Mouse (Mus musculus) c-Kit-positive CD71-positive TER-119-positive erythroid progenitor cells, embryonic 14.5 days (primary cell): ENCODE data around the gene Phkb.
"Not testable (repeated sequence)": the region's sequence is repeated elsewhere in the genome, so short reads cannot be mapped to it uniquely, and the experiment has no call there.

ENCODE experiments used
- DNase-seq: peaks from one replicate; pipeline ENCODE4 v3.0.0-alpha.2; 2013; ENCODE audit warnings: low spot score

Phkb gene

DNA sequence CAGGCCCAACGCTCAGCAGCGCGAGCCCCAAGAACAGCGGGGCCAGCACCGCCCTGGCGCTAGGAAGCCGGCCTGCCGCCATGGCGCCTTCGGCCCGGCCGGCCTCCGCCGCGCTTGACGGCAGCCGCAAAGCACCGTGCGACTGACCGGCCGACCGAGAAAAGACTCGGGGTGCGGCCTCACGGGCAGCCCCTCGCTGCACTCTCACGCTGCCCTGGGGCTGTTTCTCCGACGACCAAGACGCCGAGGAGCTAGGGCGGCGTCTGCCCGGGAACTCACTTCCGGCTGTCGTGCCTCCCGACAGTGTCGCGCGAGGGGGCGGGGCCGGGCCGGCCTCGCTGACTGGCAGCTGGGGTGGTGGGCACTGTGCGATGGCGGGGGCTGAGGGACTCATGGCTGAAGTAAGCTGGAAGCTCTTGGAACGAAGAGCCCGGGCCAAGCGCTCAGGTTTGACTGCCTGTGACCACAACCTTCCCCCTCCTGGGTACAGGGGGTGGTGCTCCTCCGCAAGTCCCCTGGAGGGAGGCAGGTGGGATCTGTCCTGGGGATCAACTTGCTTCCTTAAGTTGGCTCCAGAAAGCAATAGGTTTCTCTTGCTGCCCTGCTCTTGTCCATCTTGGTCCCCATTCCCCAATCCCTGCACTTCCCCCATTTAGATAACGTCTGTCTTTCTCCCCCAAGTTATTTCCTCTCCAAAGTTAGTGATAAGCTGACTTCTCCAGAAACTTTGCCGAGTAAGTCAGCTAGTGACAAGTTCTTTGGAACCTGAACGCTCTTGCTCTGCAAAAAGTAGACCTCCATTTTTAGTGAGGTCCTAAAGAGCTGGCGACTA, at the start of gene Phkb, which contains the start of gene Itfg1:
Gene Phkb (plus strand): TSS at position 303 of the 832 bp plus-strand sequence.
Gene Itfg1 (minus strand): TSS at position 265 of the 832 bp plus-strand sequence.
- DNase-seq = peak; percentile 79

DNA sequence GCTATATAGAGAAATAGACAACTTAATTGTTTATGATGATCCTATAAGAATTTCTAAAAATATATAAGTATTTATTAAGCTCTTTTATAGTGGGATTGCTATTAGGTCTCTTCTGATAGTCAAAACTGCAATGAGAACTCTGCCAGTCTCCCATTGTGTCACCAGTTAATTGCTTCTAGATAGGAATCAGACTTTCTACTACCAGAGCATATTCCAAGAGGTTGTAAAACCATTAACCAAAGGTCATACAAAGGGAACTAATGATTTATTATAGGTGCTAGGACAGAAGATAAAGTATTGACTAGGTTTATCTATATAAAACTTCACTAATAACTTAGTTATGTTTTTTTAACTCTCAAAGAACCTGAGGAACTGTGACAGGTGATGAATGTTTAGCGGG, 44.4 kb upstream of the Phkb start:
- not testable (repeated sequence) for DNase-seq

DNA sequence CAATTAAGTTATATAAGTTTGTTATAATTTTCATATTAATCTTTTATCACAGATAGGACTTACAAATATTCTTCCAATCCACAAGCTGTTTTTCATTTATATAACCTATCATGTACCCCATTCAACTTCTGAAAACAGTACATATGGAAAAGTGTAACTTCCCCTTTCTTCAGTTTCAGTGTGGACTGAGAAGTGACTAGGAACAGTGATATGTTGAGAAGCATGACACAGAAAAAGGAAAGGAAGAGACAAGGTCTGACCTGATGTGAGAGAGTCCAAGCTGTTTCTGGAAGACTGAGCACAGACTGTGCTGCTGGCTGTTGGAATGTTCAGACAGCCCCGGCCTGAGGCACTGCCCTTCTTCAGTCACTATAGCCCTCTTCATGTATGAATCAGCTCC, 40.6 kb upstream of the Phkb start:
- DNase-seq = no peak

DNA sequence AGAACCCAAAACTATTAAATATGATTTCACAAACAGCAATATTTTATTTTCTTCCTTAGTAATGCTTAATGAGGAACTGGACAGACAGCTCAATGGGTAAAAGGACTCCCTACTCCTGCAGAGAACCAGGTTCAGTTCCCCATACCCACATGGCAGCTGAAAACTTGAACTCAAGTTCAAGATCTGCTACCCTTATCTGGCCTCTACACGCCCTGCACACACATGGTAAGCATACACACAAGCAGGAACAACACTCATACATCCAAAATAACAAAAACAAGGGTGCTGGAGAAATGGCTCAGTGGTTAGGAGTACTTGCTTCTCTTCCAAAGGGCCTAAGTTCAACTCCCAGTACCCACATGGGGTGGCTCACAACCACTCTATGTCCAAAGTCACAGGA, 39.4 kb upstream of the Phkb start:
- peak; percentile 7 for DNase-seq

DNA sequence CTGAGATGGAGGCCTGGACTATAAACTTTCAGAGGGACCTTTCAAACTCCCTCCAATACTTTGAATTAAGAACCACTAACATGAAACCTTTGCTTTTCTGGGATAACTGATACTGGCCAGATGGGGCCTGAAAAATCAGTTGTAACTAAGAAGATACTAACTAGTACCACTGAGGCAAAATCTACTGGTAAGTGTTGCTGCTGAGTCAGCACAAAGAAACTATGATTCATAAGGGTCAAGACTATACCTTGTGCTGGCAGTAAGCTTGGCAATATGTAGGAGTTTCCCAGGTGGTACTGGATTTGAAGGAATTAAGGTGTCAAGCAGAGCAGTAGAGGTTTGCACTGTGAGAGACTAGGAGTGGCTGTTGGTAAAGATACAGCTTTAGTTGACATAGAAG, 27.1 kb upstream of the Phkb start:
- no peak for DNase-seq

DNA sequence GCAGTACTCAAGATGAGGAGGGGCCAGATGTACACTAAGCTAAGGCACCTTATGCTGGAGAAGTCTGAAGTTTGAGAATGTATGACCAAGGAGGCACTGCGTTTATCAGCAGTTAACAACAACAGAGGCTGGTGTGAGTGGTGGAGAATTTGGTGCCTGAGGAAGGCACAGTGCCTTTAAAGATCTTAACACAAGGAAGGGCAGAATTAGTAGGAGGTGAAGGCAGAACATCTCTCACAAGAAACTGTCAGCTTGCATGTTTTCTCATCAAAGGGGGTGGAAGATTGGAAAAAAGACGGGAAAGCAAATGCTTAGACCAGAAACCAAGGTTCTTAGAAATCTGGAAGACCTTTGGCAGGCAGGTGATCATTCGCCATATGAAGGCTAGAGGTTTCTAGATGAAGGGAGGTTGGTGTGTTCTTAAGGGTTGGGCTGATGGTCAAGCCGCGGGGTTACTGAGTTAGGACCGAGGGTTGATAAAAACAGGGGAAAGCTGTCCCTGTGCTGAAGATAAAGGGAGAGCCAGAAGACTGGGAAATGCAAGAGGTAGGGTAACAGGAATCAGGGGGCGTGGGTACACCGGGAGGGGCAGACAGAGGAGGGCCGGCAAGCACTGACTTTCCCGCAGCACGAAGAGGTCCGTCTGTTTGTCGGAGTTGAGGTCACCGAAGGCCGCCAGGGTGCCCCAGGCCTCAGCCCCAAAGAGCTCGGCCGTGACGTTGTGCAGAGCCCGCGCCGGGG, 673 bp upstream of the Phkb start:
- DNase-seq = peak; percentile 34

DNA sequence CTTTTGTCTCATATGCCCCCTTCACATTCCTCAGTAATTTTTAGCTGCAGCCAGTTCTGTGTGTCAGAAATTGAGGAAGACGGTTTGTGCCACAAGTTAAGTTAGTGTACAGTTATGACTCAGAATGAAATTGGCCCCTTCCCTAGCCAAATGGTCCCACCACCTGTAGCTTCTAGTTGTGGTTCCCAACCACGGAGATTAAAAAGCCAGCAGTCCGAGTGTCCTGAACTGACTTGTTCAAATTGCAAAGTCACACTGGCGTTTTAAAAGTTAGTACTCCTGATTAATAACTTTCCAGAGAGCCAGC, 683 bp downstream of the Phkb start:
- DNase-seq = peak; percentile 39

DNA sequence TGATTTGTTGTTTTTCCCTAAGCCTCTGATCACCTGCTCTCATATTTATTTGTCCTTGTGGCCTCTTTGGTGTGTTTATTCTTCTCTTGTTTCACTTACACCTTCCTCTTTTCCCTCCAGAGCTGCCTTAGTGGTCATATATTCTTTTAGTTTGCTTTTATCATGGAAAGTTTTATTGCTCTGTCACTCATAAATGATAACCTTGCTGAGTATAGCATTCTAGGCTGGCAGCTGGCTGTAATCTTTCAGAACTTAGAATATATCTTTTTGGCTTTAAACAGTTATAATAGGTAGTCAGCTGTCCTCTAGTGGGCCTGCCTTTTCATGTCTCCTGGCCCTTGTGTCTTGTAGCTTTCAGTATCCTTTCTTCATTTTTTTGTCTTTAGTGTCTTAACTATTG, 5.1 kb downstream of the Phkb start:
- DNase-seq = no peak

DNA sequence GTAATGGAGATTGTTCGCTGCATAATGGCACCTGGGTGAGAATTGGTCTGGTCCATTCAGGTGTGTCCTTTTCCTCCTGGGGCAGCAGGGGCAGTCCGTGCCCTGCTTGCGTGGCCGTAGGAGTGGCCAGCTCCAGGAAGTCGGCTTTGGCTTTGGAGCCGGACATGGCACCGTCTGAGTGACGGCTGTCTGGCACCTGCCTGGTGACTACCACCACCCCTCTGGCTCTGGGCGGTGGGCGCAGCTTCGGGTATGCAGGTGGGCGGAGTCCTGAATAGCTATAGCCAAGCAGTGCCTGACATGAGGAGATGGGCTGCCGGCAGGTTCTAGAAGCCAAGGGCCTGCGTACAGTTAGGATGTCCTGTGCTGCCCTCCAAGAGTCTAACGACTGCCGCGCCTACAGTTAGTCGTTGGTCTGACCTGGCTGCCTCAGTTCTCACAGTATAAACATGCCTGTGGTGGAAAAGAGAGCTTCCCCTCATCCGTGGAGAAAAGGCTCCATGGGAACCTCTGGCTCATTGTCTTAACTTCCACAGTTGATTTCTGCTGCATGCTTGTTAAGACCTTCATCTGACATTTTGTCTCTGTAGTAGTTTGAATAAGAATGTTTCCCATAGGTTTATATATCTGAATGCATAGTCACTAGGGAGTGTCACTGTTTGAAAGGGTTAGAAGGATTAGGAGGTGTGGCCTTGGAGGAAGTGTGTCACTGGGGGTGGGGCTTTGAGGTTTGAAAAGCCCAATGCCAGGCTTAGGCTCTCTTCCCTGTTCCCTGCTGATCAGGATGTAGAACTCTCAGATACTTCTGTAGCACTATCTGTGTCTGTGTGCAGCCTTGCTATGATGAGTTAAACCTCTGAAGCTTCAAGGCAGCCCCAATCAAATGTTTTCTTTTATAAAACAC, 13.7 kb downstream of the Phkb start:
- DNase-seq = no peak

DNA sequence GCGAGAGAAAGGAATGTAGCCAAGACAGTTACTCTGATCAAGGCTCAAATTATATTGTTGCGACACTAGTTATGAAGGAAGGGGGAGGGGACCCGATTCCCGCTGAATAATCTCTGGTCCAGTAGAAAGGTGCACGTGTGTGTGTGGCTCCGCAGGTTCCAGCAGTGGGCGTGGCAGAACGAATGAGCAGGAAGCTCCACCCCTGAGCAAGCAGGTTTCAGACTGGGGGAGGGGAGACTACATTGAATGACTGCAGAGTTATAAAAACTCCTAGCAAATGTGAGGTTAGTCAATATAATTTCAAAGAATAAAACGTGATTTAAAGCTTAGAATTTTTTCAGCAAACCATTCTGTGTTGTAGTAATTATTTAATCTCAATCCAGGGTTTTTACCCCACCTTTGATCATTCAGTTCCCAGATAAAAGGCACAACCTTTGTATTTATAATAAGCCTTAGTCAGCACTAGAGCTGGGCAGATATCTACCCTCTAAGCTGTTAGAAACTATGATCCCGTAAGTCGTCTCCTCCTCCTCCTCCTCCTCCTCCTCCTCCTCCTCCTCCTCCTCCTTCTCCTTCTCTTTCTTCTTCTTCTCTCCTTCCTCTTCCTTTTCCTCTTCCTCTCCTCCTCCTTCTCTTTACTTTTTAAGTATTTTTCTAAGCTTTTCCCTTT, 16.6 kb downstream of the Phkb start:
- not testable (repeated sequence) for DNase-seq

DNA sequence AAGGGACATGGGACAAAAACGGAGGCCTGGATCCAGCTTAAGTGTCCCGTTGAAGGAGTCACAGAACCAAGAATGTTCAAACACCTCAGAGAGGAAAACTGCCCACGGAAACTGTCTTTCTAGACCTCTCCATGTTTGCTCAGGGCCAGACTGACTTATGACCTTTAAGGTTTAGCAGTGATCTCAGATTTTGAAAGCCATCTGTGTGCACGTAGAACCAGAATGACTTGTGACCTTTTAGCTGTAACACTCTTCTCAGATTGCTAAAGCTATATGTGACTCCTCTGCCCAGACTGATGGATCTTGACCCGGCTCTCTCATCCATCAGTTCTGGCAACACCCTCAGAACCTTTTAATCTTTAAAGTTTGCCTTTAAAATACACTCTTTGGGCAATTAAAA, 19.9 kb downstream of the Phkb start:
- no peak for DNase-seq

DNA sequence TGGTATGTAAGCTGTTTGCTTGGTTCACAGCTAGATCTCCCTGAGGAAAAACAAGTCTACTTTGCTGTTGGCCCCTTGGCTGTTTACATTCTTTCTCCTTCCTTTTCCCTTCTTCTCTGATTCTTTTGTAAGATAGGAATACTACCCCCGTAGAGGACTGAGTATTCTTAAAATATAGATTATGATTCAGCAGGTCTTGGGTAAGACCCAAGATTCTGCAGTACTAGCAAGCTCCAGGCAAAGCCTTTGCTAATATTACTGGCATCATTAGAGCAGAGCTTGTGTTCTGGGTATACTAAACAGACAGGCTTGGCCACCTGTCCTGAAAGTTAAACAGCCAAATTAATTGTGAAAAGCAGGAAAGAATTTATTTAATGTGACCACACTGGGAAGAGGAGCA, 21.6 kb downstream of the Phkb start:
- DNase-seq = no peak

DNA sequence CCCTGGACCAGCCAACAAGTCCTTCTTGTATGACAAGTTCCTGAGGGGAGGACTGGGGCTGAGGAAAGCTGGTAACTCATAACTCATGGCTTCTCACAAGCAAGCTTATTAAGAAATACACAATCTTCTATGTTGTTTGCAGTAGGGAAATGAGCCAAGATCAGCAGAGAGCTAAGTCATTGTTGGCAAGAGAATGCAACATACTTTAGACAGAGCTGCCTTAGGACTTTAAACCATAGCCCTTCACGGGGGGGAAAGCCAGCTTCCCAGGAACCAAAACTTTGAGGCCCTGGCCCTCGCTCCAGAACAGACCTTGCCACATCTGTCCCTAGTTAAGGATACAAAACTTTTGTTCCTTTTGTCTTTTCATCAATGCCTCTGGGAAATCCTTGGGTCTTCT, 30.9 kb downstream of the Phkb start:
- no peak for DNase-seq

DNA sequence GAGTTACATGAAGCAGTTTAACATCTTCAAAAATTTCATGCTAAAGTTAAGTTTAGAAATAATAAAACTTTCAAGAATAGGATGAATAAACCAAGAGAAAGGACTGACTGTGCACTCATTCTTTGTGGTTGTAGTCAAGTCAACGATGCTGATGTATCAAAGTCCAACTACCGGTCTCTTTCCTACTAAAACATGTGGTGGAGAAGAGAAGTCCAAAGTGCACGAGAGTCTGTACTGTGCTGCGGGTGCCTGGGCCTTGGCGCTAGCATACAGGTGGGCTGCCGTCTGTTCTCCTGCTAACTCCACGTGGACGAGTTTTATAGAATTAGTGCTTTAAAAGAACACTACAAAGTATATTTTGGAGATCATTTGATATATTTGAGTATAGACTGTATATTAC, 37.2 kb downstream of the Phkb start:
- no peak for DNase-seq

DNA sequence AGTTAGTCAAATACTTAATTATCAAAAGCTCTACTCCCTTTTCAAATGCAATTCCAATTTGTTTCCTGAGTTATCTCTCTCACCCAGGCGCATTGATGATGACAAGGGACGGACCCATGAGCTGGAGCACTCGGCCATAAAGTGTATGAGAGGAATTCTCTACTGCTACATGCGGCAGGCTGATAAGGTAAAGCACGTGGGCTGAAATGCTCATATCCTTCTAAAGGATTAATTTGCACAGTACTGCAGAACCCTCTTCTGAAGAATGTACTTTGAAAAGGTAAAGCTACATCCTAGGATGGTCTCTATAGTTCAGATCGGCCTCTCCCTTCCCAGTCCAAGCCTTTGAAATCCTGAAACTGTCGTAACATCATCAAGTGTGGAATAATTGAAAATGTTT, 38.9 kb downstream of the Phkb start:
- peak; percentile 70 for DNase-seq

DNA sequence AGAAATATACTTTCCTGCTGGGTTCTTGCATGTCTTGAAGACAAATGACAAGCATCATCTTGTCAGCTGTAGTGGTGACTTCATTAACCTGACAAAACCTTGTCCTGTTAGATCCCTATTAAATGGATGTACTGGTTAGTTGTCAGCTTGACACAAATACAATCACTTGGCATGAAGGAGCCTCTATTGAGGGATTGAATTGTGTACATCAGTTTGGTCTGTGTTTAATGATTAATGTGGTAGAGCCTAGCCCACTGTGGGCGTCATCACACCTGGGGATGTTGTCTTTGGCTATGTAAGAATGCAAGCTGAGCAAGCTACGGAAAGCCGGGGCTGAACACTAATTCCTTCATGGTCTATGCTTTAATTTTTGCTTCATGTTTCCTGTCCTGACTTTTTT, 44.1 kb downstream of the Phkb start:
- DNase-seq = no peak

DNA sequence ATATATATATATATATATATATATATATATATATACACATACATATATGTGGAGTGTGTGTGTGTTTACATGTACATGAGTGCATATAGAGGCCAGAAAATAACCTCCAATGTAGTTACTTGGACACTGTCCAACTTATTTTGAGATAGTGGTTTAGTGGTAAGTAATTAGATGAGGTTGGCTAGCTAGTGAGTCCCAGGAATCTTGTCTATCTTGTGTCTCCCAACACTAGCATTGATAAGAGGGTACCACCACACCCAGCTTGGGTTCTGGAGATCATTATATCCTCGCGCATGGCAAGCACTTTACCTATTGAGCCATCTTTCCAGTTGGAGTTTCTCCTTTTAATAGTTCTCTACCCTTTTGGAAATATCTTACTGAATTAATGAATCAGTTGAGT, 56.9 kb downstream of the Phkb start:
- peak; percentile 12 for DNase-seq

DNA sequence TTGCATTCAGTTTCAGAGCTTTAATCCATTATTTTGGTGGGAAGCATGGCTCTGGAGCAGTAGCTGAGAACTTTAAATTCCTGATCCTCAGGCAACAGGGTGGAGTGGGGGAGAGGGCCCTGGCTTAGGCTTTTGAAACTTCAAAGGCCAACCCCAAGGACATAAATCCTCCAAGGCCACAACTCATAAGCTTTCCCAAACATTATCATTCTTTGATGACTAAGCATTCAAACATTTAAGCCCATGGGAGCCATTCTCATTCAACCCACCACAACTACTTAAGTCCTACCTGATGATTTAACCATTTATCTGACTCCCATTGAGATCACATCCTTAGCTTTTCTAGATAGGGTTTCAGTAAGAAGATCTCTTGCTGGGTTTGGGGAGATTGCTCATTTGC, 84.2 kb downstream of the Phkb start:
- DNase-seq = no peak

DNA sequence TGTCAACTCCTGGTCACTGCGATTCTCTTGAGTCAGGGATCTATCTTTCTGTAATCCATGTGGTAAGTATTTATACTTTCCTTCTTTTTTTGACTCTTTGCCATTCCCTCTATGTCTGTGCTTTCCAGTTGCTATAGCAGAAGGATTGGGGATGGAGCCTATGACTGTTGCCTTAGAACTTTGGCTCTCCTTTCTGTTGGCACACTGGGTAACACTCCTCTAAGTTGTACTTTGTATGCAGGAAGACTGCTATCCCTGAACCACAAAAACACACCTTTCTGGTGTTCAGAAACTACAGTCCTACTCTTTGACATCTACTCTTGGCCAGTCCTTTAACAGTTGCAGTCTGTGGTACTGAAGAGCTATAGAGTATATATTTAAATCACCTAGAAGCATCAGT, 84.8 kb downstream of the Phkb start:
- no peak for DNase-seq

DNA sequence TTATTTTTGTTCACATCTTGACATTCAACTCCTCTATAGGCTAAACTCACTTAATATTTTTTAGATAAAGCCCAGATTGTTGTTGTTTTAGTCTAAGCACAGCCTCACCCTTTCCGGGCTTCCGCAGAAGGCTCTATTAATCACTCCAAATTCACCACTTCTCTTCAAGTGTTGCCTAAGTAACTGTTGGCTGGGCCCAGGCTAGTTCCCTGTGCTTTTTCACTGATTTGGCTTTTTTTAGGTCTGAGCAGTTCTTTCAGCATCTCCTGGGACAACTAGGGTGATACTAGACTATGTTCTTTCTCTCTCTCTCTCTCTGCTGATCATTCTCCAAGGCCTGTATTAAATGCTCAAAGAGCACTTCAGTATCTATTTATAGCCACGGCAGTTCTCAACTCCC, 85.3 kb downstream of the Phkb start:
- no peak for DNase-seq

DNA sequence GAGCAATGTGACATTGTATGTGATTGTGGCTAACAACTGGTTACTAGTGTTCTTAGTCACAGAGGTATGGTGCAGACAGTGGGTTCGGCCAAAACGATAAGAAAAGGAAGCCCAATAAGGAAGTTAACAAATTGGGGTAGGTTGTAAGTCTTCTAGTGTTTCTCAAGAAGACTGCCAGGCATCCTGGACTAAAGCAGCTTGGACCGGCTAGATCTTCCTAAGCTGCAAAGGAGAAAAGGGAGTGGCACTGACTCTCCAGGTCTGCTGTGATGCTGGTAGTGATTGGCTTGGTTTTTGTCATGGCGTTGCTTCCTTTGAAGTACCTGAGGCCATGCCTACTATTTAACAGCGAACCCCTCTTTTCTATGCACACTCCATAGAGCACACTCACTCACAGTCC, 95.4 kb downstream of the Phkb start:
- no peak for DNase-seq

DNA sequence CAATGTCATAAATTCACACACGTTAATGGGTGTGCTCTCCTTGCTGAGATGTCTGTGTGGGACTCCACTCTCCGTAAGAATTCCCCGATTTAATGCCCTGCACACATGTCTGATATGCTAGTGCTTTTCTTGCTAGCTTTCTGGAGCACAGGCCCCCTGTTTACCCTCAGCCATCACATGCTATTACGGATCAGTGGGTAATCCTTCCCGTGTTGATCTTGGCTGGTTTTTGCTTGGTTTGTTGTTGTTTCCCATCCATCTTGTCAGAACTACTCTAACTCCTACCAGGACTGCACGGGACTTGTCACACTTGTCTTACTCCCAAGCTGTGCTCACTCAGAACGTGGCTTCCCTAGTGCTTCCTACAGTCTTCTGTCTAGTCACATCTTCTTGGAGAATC, 96.6 kb downstream of the Phkb start:
- DNase-seq = no peak
